Mouse (Mus musculus) stomach, postnatal 0 days (tissue): ENCODE data around the gene Coro7.

Experiments
- CTCF ChIP-seq: IDR thresholded peaks from 2 replicates; pipeline ENCODE4 v1.5.1; 2016; ENCODE audit warnings: antibody characterized with exemption, low read depth, mild to moderate bottlenecking, moderate library complexity
- EP300 ChIP-seq: optimal IDR thresholded peaks from 2 replicates; pipeline ENCODE3; 2016; ENCODE audit warnings: antibody characterized with exemption

DNA sequence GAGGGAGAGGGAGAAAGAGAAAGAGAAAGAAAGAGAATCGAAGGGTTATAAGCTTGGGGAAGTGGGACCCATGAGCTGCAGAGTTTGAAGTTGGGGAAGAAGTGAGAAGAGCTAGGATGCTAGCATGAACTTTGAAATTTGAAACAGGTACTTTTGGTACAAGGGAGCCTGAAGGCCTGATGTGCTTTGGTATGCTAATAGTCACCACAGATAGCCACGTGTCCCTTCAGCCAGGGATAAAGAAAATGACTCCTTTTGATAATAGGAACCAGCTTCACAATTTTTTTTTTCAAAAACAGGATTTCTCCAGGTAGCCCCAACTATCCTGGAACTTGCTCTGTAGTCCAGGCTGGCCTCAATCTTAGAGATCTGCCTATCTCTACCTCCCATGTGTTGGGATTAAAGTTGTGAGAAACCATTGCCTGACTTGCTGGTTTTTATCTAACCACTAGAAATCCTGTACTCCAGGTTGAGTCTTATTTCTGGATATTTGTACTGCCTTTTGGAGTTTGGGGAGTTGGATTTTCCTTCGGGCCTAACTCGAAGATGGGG lies 3.1 kb upstream of the Coro7 start:
- TF ChIP-seq CTCF: no peak
- no peak for TF ChIP-seq EP300
